Mouse (Mus musculus) ZHBTc4 (cell line): Measurements from ENCODE around the gene C2cd4c.

Experiments used
- DNase-seq: peaks from one replicate; pipeline ENCODE4 v3.0.0-alpha.2; 2011; ENCODE audit warnings: low read depth, low spot score

C2cd4c gene

GRCm38 (mm10) chr10:79612192-79613135 is 1.4 kb downstream of the C2cd4c start:
- no peak for DNase-seq

DNA sequence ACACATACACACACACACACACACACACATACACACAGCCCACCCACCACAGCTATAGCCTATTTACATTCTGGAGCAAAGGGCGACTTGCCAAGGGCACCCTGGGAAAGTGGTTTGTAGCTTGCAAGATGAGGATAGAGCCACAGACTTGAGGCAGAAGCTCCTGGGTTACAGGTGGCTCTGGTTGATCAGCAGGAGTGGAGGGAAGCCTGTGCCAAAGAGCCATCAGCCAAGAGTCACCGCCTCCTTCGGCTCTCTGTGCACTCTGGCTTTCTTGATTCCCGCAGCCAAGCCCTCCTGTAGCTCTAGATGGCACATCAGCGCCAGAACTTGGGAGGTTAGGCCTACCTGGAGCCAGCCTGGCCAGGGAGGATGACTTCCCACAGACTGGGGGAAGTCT is 2.5 kb downstream of the C2cd4c start:
- peak; percentile 34 for DNase-seq

- DNase-seq = no peak
These were observed 4.5 kb downstream of the C2cd4c start for GRCm38 (mm10) chr10:79609276-79609675.

- no peak for DNase-seq
These were observed 5.9 kb downstream of the C2cd4c start for GRCm38 (mm10) chr10:79607892-79608291.

GRCm38 (mm10) chr10:79606537-79606936 is 7.3 kb downstream of the C2cd4c start:
- DNase-seq = no peak

DNA sequence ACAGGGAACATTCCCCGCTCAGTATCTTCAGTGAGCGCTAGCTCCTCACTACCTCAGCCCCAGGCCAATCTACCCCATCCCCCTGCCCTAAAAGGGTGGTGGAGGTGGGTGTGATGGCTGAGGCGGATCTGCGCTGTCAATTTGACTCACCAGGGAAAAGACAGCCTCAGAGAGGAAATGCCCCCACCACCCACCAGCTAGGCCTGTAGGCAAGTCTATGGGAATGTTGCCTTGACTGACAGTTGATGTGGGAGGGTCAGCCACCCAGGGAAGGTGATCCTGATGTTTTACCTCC is 15.9 kb downstream of the C2cd4c start:
- no peak for DNase-seq

GRCm38 (mm10) chr10:79597051-79597935 is 16.5 kb downstream of the C2cd4c start:
- DNase-seq = no peak

GRCm38 (mm10) chr10:79595590-79595929 is 18.3 kb downstream of the C2cd4c start:
- DNase-seq = no peak

DNA sequence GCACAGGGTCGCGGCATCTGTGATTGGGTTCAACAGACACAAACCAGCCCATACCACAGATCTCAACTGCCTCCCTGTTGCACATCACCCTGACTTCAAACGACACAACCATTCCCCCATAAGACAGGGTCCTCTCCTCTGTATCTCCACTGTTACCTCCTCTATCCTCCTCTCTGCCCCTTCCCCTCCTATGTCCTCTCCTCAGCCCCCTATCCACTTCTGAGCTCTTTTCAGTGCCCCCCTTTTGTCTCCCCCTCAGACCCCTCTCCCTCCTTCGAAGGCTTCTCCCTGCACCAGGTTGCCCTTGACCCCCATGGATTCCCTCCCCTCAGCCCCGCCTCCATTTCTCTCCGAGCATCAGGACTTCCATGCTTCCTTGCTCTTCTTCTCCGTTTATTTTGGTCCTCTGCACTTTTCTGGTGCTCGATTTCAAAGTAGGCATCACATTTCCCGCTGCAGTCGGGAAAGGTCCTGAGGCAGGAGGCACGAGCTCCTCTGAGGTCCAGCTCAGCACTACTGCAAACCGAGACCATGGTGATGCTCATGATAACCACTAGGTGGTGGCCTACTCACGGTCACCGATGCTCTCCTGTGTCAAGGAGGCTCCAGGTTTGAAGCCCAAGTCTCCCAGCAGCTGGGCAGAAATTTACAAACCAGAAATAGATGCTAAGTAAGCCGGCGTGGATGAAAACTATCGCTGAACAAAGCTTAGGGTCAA is 18.8 kb downstream of the C2cd4c start:
- DNase-seq = peak; percentile 83

DNA sequence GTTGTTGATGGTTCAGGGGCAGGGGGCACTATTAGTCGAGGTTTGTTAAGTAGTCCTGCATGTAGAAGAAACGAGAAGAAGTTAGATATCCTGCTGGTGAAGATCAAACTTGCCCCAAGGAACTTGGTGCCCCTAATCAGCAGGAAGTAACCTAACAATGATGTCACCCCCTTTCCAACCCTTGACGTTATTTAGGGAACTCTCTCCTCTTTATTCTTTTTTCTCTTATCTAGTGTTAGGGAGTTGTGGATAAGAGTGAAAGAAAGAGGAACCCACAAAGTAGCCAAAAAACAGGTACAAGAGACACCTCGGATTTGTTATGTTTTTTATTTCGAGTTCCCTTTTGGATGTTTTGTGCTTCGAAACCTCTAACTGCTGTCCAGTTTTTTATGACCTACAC is 19.7 kb downstream of the C2cd4c start:
- no peak for DNase-seq

DNA sequence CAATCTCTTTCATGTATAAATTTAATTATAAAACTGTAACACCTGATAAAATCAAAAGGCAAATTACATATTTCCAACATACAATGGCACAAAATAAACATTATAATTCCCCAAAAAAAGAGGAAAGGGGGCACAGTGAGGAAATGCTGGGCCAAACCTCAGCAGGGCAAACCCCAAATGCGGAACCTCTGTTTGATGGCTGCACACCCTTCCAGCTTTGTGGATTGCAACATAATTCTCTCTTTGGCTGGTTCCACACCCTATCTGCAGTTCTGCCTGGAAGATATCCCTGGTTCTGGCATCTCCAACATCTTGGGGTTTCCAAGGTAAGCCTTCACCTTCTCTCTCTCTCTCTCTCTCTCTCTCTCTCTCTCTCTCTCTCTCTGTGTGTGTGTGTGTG is 23.1 kb downstream of the C2cd4c start:
- DNase-seq = no peak

GRCm38 (mm10) chr10:79587752-79588126 is 26.1 kb downstream of the C2cd4c start:
- no peak for DNase-seq

DNA sequence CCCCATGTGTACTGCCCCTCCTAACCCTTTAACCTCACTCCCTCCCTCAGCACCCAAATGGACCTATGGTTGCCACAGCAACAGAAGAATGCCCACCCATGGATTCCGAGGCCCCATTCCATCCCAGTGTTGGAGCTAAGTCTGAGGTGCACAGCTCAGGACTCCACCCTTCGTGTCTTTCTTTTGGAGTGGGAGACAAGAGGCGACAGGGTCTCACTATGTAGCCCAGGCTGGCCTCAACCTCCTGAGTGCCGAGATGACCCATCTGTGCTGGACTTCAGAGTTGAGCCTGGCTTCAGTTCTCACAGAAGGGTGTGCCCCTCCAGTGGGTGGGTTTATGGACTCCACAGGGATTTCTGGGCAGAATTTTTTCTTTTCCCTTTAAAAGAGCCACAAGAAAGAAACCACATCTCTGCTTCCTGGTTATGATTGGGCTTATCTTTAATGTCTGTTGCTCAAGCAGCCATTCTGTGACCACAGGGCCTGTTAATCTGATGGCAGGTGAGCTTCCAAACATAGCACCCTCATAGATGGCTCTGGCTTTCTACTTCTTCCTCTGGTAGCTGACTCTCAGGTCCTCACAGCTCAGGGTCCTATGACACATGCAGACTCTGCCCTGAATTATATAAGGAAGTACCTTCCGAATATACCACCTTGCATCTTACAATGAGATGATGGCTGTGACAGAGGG is 26.6 kb downstream of the C2cd4c start, which contains the start of gene Theg:
TSS of gene Theg (minus strand) at position 271 of the 691 bp plus-strand sequence.
- no peak for DNase-seq

- no peak for DNase-seq
These were observed 27.6 kb downstream of the C2cd4c start for GRCm38 (mm10) chr10:79586243-79586642.

DNA sequence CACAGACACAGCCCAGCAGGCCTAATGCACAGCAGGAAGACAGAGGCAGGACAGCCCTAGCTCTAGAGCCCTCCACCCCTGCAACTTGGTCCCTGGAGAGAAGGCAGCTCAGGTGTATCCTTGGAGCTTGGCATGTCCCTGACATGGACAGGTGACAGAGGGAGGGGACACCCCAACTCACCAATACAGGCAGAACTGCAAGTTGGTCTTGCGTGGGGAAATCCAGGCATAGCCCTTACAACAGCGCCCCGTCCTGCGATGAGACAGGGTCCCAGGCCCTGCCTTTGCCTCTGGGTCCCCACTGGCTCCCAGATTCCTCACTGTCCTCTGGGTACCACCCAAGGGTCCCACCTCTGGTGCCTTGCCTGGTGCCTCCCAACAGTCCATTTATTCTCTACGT is 28.1 kb downstream of the C2cd4c start:
- DNase-seq = no peak

GRCm38 (mm10) chr10:79585136-79585535 is 28.7 kb downstream of the C2cd4c start:
- no peak for DNase-seq

DNA sequence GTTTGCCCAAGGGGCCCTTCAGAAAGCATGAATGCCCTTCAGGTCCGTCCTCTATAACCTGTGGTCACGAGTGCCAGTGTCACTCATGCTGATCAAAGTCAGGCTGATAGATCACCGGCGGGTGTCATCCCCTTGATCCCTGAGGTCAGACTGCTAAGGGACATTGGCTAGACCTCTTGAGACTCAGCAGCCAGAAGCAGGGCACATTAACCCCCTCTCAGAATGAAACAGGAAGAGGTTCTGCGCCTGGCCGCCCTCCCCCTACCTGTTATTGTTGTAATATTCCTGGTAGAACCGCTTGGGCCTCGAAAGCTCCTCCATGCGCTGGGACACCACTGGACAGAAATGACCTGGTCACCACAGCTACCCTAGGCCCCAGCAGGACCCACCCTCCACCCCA is 29.4 kb downstream of the C2cd4c start:
- DNase-seq = no peak

DNA sequence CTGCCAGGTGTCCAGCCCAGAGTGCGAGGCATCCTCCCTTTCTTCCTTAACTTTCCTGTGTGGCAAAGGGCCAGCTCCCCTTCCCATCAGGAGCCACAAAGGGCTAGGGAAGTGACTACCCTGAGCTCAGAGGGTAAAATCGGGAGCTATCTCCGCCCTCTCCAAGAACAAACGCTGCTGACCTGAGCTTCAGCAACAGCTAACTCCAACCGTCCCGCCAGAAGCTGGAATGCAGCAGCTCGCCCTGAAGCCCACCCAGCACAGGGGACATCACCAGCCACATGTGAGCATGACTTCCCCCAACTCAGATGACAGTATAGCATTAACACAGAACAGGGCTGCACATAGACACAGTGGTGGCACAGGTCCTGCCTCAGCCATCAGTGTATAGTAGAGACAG is 29.8 kb downstream of the C2cd4c start:
- no peak for DNase-seq

DNA sequence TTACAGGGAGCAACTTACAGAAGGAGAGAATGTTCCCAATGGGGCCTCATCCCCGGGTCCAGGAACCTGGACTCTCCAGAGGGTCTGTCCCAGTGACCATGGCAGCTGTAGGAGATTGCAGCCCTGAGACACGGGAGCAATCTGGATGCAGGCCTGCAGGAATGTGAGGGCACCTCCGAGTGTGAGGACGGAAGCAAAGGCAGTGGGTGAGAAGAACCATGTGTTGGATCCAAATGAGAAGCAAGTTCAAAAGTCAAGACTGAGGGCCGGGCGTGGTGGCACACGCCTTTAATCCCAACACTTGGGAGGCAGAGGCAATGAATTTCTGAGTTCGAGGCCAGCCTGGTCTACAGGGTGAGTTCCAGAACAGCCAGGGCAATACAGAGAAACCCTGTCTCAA is 32.3 kb downstream of the C2cd4c start:
- DNase-seq = no peak

GRCm38 (mm10) chr10:79580811-79581210 is 33.0 kb downstream of the C2cd4c start:
- DNase-seq = peak; percentile 84

GRCm38 (mm10) chr10:79580356-79580755 is 33.5 kb downstream of the C2cd4c start:
- no peak for DNase-seq

DNA sequence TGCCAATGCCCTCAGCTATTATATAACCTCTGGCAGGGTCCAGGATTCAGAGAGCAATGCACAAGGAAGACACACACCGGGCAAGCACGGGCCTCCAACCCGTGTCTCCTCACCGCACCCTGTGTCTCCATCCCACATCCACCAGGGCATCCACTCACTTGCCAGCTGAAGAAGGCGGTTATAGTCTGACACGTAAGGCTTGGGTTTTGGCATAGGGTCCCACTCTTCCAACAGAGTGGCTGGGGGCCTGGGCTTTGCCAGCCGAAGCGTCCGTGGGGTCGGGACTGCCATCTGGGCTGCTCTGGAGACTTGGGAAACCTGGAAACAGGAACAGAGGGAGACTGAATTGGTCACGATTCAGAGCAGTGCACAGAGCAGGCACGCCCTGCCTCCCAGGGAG is 34.0 kb downstream of the C2cd4c start:
- peak; percentile 35 for DNase-seq
